Mouse (Mus musculus): ENCODE measurements at regions not wholly inside any gene's neighbourhood (a gene's known extent, or its start where the extent isn't known, plus 50 kb on each side); places are given as distances from the start of the nearest gene placed in this dataset.
A peak's percentile ranks its signal among the peaks of the same experiment; 100 is the strongest.

GRCm38 (mm10) chr17:72782775-72783174 lies 53.5 kb upstream of the Ypel5 start:
- no peak for DNase-seq (ENCODE audit: low spot score)

GRCm38 (mm10) chr17:72781786-72782185 lies 54.5 kb upstream of the Ypel5 start:
- DNase-seq (ENCODE audit: low spot score), result peak; percentile 76

DNA sequence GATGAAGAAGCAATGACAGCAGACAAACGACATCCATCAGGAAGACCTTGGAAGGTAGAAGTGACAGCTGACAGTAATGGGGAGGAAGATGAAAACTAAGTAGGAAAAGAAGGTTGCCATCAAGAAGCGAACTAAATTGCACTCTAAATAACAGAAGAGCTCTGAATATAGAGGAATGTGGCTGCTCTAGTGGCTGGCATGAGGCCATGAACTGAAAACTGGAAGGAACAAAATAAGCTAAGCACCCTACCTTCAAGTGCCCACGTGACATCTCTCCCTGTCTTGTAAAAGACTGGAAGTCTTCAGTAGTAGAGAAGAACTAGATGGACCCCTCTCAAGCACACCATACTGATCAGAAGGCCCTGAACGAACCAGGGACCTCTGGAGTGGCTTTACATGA lies 68.0 kb upstream of the Ypel5 start:
- DNase-seq (ENCODE audit: low spot score), result no peak

DNA sequence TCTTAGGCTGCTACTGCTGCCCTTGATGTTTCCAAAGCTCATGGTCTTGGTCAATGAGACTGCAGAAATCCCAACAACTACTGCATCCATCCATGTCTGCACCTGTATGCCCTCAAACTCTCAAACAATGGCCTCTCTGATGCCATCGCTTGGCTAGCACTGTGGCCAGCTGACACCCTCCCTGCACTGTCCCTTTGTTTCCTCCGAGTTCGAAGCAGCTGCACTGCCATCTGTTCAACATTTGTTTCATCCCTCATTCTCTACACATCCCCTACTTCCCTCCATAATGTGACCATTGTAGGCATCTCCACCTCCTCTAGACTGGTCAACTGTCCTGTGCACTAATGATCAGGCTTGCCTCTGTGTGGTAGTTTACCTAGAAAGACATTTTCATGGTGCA lies 75.3 kb upstream of the Ypel5 start:
- no peak for DNase-seq (ENCODE audit: low spot score)

- no peak for DNase-seq (ENCODE audit: low spot score)
These were observed 89.8 kb upstream of the Ypel5 start for GRCm38 (mm10) chr17:72746411-72746810.

GRCm38 (mm10) chr17:72733006-72733405 lies 103.2 kb upstream of the Ypel5 start:
- DNase-seq (ENCODE audit: low spot score), result no peak

- DNase-seq (ENCODE audit: low spot score), result no peak
These were observed 104.6 kb upstream of the Ypel5 start for GRCm38 (mm10) chr17:72731691-72732090.

- DNase-seq (ENCODE audit: low spot score), result no peak
These were observed 105.1 kb upstream of the Ypel5 start for GRCm38 (mm10) chr17:72731175-72731574.

GRCm38 (mm10) chr17:72720753-72721152 lies 115.5 kb upstream of the Ypel5 start:
- DNase-seq (ENCODE audit: low spot score), result peak; percentile 38

- DNase-seq (ENCODE audit: low spot score), result no peak
These were observed 115.2 kb upstream of the Alk start for GRCm38 (mm10) chr17:72719618-72720017.

DNA sequence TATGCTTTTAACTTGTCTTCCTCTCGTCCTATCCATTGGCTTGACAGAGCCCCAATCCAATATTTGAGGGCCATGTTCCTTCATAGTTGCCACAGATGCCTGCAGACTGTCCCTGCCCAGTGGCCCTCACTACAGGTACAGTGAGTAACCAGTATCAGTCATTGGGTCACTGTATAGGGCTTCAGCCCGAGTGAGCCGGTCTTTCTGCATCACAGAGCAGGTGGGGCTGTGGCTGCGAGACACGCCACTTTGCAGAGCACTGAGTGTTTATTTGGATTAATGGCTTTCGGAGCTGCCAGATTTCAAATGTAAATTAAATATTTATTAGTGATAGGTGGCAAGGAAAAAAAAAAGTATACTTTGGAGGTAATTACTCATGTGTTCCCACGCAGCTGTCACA lies 87.2 kb upstream of the Alk start:
- no peak for DNase-seq (ENCODE audit: low spot score)

DNA sequence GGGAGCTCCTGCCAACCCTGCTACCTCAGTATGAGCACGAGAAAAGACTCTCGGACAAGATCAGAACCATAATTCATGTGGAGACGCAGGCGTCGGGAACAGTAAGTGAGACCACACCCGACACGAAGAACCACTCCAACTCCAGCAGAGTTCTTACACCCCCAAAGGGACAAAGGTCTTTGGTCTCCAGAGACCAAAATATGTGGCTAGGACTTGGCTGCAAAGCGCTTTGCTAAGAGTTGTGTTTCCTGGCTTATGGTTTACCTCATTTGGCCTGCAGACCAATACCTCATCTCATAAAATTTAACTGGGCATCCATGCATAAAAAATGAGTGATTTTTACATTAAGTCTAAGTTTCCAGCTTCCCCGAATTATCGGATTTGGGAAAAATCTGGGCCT lies 85.2 kb upstream of the Alk start:
- DNase-seq (ENCODE audit: low spot score), result no peak

GRCm38 (mm10) chr17:72688800-72689199 lies 84.4 kb upstream of the Alk start:
- DNase-seq (ENCODE audit: low spot score), result no peak

GRCm38 (mm10) chr17:72674658-72675057 lies 70.2 kb upstream of the Alk start:
- DNase-seq (ENCODE audit: low spot score), result no peak

DNA sequence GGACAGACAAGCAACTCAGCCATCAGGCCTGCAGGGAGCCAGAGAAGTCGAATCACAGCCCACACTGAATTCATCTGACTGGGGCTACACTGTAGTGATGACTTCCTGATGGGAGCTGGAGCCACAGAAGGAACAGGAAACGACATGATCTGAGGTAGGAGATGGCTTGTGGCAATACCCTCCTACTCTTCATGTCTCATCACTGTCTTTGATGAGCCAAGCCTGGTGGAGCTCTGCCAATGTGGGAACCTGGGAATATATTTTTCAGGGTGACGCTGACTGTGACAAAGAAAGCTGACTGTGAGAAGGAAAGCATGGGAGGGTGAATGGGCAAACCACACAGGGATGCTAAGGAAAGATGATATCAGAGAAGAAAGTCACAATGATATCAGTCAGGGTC lies 67.6 kb upstream of the Alk start:
- no peak for DNase-seq (ENCODE audit: low spot score)

DNA sequence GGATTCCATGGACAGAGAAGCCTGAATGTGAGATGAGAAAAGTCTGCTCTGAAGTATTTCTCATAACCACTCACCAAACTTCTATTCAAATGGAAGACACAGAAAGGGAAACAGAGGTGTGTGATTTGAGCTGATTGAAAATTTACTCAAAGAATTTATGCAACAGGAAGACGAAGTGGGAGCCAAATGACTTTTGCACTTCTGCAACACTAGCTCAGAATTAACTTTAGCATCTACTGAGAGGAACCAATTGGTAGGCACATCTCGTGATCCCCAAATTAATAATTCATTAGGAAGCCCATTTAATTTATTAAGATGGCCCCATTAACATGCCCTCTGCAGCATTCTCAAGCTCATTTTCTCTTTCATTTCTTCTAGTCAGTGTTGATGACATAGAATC lies 62.5 kb upstream of the Alk start:
- DNase-seq (ENCODE audit: low spot score), result no peak

- no peak for DNase-seq (ENCODE audit: low spot score)
These were observed 57.3 kb upstream of the Alk start for GRCm38 (mm10) chr17:72661678-72662077.

DNA sequence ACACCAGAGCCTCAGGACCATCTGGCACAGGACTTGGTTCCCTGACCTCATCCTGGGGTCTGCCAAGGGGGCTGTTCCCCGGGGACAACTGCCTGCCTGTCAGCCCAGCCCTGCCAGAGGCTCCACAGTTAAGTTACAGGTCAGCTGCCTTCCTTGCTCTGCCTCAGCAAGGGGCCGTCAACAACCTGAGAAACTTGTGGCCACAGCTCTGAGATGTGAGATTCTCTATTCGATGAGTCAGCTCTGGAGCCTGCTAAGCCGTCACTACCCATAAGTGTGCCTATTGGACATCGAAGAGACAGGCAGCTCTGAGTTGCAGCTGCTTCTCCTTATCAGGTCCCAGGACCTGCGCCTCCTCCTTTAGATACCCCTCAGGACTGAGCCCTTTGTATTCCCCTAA lies 54.3 kb upstream of the Alk start:
- peak; percentile 10 for DNase-seq (ENCODE audit: low spot score)

- no peak for DNase-seq (ENCODE audit: low spot score)
These were observed 53.4 kb upstream of the Alk start for GRCm38 (mm10) chr17:72657826-72658225.

All from embryo, embryonic 10.5 days (tissue).